Mouse (Mus musculus): ENCODE measurements at regions not wholly inside any gene's neighbourhood (a gene's known extent, or its start where the extent isn't known, plus 50 kb on each side); places are given as distances from the start of the nearest gene placed in this dataset.

- Histone ChIP-seq H3K4me1 (no peaks in the 10 kb centered on the region), H3K9ac (no peak overlapping the region), H3K4me3 (no peak overlapping the region), H3K9me3 (no peaks in the 10 kb centered on the region), H3K36me3 (no peaks in the 10 kb centered on the region), H3K27me3 (no peaks in the 10 kb centered on the region), H3K4me2 (no peak overlapping the region), H3K27ac (no peak overlapping the region)
- no peak for ATAC-seq (ENCODE audit: insufficient number of reproducible peaks, insufficient read depth, low FRiP score, low TSS enrichment, low read depth)
- WGBS: 78% methylated on average over 11 of the region's 11 CpGs
Observed at GRCm38 (mm10) chr2:115081563-115082291, 427.0 kb upstream of the Dph6 start.

DNA sequence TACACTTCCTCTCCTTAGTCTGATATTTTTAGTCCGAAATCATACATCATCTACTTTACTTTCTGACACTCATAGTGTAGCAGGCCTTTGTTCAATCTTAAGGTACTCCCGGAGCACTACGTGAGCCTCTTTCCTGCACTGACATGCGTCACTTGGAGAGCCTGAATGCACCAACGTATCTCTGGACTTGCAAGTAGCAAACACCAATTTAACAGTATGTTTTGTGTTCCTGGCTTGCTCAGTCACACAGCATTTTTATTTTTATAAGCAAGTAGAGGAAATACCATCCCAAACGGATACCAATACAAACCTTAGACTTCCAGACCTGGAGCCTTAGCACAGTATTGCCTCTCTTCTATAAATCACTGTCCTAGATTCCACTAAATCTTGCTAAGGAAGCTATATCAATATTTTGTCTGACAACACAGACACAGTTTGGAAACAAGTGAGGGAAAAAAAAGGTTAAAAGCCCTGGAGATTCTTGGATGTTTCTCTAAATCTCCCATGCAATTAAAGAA lies 427.6 kb upstream of the Dph6 start:
- Histone ChIP-seq H3K36me3 (no peaks in the 10 kb centered on the region), H3K9ac (no peak overlapping the region), H3K9me3 (no peaks in the 10 kb centered on the region), H3K27ac (no peak overlapping the region), H3K27me3 (no peaks in the 10 kb centered on the region), H3K4me3 (no peak overlapping the region), H3K4me2 (no peak overlapping the region), H3K4me1 (no peaks in the 10 kb centered on the region)
- WGBS: 73% methylated on average over 6 of the region's 6 CpGs
- ATAC-seq (ENCODE audit: insufficient number of reproducible peaks, insufficient read depth, low FRiP score, low TSS enrichment, low read depth): no peak

GRCm38 (mm10) chr2:115088421-115089120 lies 433.8 kb upstream of the Dph6 start:
- H3K9me3 ChIP-seq: no peaks in the 10 kb centered on the region
- no peaks in the 10 kb centered on the region for H3K36me3 ChIP-seq
- no peak overlapping the region for H3K9ac ChIP-seq
- ATAC-seq (ENCODE audit: insufficient number of reproducible peaks, insufficient read depth, low FRiP score, low TSS enrichment, low read depth): no peak
- no peak overlapping the region for H3K4me2 ChIP-seq
- H3K4me1 ChIP-seq: peaks cover 10% of the 10 kb centered on the region; the same call in 1 of the 2 replicates
- no peak overlapping the region for H3K4me3 ChIP-seq
- H3K27ac ChIP-seq: no peak overlapping the region
- 37% methylated on average over 4 of the region's 4 CpGs for WGBS
- H3K27me3 ChIP-seq: no peaks in the 10 kb centered on the region

GRCm38 (mm10) chr2:115090430-115091175 lies 435.8 kb upstream of the Dph6 start:
- H3K9ac ChIP-seq: no peak overlapping the region
- peaks cover 10% of the 10 kb centered on the region; the same call in 1 of the 2 replicates for H3K4me1 ChIP-seq
- H3K27me3 ChIP-seq: no peaks in the 10 kb centered on the region
- H3K9me3 ChIP-seq: no peaks in the 10 kb centered on the region
- no peak overlapping the region for H3K27ac ChIP-seq
- no peaks in the 10 kb centered on the region for H3K36me3 ChIP-seq
- ATAC-seq (ENCODE audit: insufficient number of reproducible peaks, insufficient read depth, low FRiP score, low TSS enrichment, low read depth): no peak
- 32% methylated on average over 12 of the region's 12 CpGs for WGBS
- peak overlapping the region; percentile 7; the same call in 1 of the 2 replicates for H3K4me2 ChIP-seq
- H3K4me3 ChIP-seq: no peak overlapping the region

- WGBS: 85% methylated on average over 12 of the region's 12 CpGs
- Histone ChIP-seq H3K27ac (no peak overlapping the region), H3K27me3 (no peaks in the 10 kb centered on the region), H3K4me1 (peaks cover 10% of the 10 kb centered on the region; the same call in 1 of the 2 replicates), H3K9ac (no peak overlapping the region), H3K36me3 (no peaks in the 10 kb centered on the region), H3K4me2 (no peak overlapping the region), H3K4me3 (no peak overlapping the region), H3K9me3 (no peaks in the 10 kb centered on the region)
- ATAC-seq (ENCODE audit: insufficient number of reproducible peaks, insufficient read depth, low FRiP score, low TSS enrichment, low read depth): no peak
Observed at GRCm38 (mm10) chr2:115095351-115095750, 440.6 kb upstream of the Dph6 start.

DNA sequence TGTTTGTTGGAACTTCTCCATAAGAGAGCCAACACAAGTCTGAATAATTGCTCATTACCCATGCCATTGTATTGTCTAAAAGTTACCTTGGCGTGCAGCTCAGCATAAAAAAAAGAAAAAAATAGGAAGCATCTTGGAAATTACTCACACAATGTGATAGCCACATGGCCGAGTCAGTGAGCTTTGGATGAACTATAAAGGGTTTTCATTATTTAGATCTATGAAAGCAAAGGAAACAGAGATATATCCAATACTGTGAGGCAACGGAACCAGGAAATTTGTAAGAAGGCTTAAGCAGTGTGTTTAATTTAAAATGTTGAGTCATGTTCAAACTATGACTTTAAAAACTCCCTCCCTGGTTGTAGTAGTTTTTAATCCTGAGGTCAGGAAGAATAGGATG lies 446.7 kb upstream of the Dph6 start:
- Histone ChIP-seq H3K9ac (no peak overlapping the region), H3K4me1 (no peaks in the 10 kb centered on the region), H3K4me3 (no peak overlapping the region), H3K4me2 (no peak overlapping the region), H3K27me3 (no peaks in the 10 kb centered on the region), H3K27ac (no peak overlapping the region), H3K36me3 (no peaks in the 10 kb centered on the region), H3K9me3 (no peaks in the 10 kb centered on the region)
- ATAC-seq (ENCODE audit: insufficient number of reproducible peaks, insufficient read depth, low FRiP score, low TSS enrichment, low read depth): no peak
- 79% methylated on average over 3 of the region's 3 CpGs for WGBS

DNA sequence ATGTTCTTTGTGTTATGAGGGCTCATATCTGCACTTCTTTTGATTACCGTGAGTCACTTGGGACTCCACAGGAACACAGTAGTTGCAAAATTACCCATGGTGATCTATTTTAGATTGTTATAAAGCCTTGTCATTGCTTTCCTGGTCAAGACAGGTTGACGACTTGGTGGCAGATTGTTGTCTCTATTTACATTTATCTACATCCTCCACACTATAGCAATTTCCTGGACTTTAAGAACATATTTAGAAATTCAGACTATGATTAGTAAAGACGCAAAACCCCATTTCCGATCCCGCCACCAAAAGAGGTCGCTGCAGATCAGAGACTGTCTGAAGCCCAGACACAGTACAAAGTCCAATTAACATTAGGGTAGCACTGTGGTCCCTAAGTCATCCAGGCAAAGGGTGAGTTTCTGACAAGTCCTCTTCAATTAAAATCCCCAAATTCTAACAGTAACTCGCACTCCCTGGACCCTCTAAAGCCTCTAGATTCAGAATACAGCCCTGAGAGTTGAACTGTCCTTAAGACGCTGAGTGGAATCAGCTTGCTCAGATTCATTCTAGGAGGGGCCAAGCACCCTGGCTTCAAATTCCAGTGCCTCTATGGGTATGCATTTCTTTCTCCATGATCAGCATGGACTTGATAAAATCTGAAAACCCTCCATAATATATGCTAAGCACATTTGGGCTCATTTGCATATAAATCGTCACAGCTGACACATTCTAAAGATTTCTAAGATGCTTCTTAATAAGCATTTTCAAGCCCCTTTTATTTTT lies 461.9 kb upstream of the BC052040 start:
- Histone ChIP-seq H3K27ac (no peak overlapping the region), H3K27me3 (no peaks in the 10 kb centered on the region), H3K4me2 (no peak overlapping the region), H3K4me3 (no peak overlapping the region), H3K4me1 (no peaks in the 10 kb centered on the region), H3K9ac (no peak overlapping the region), H3K36me3 (no peaks in the 10 kb centered on the region), H3K9me3 (no peaks in the 10 kb centered on the region; the same call in 1 of the 2 replicates)
- WGBS: 76% methylated on average over 9 of the region's 9 CpGs
- no peak for ATAC-seq (ENCODE audit: insufficient number of reproducible peaks, insufficient read depth, low FRiP score, low TSS enrichment, low read depth)

- Histone ChIP-seq H3K4me1 (no peaks in the 10 kb centered on the region), H3K27me3 (no peaks in the 10 kb centered on the region), H3K9me3 (no peaks in the 10 kb centered on the region; the same call in 1 of the 2 replicates), H3K9ac (no peak overlapping the region), H3K27ac (no peak overlapping the region), H3K4me3 (no peak overlapping the region), H3K4me2 (no peak overlapping the region), H3K36me3 (no peaks in the 10 kb centered on the region)
- no peak for ATAC-seq (ENCODE audit: insufficient number of reproducible peaks, insufficient read depth, low FRiP score, low TSS enrichment, low read depth)
- 54% methylated on average over 3 of the region's 3 CpGs for WGBS
Observed at GRCm38 (mm10) chr2:115120206-115120503, 461.4 kb upstream of the BC052040 start.

DNA sequence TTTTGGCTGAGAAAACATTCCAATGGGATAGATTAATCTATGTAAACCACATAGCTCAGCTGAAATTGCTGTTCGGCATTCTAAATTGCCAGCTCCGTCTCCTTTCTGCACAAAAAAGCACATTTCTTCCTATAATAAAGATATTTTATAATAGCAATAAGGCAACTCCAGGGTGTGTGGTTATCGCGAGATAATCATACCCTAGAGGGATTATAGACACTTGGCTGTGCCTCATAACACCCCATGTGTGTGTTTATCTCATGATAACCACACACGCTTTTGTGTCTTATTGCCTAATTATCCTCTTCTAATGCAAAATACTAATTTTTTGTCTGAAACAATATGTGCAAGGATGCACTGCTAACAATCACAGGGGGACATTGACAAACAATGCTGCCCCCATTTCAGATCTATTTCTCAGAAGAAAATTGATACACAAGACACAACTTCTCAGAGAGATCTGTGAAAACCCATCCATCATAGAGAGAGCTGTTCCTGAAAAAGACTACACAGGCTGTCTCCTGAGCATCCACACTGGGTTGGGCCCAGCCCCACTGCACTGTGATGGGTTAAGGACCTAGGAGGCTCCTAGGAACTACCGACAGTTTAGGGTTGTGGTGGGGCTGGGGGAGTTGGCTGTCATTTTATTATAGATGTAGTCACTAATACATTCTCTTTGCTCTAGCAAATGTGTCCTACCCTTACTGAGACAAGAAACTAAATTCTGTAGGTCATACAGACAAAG lies 454.7 kb upstream of the BC052040 start:
- no peaks in the 10 kb centered on the region for H3K9me3 ChIP-seq

GRCm38 (mm10) chr2:115131746-115132145 lies 449.8 kb upstream of the BC052040 start:
- H3K9me3 ChIP-seq: no peaks in the 10 kb centered on the region
- ATAC-seq (ENCODE audit: insufficient number of reproducible peaks, insufficient read depth, low FRiP score, low TSS enrichment, low read depth): no peak
- 84% methylated on average over 2 of the region's 2 CpGs for WGBS
- H3K4me1 ChIP-seq: no peaks in the 10 kb centered on the region
- H3K9ac ChIP-seq: no peak overlapping the region
- no peaks in the 10 kb centered on the region for H3K36me3 ChIP-seq
- no peak overlapping the region for H3K4me3 ChIP-seq
- H3K4me2 ChIP-seq: no peak overlapping the region
- H3K27me3 ChIP-seq: no peaks in the 10 kb centered on the region
- no peak overlapping the region for H3K27ac ChIP-seq

More for the DNA sequence above, 454.7 kb upstream of the BC052040 start:
- ATAC-seq (ENCODE audit: insufficient number of reproducible peaks, insufficient read depth, low FRiP score, low TSS enrichment, low read depth): no peak
- no peak overlapping the region for H3K4me2 ChIP-seq
- H3K36me3 ChIP-seq: no peaks in the 10 kb centered on the region
- no peak overlapping the region for H3K9ac ChIP-seq
- no peaks in the 10 kb centered on the region for H3K27me3 ChIP-seq
- H3K27ac ChIP-seq: no peak overlapping the region
- no peak overlapping the region for H3K4me3 ChIP-seq
- H3K4me1 ChIP-seq: no peaks in the 10 kb centered on the region
- WGBS: 67% methylated on average over 6 of the region's 6 CpGs

All from embryonic facial prominence, embryonic 13.5 days (tissue).